Mouse (Mus musculus): Measurements from ENCODE around the gene Tesk1.
A peak's percentile ranks its signal among the peaks of the same experiment; 100 is the strongest.

Gene Tesk1

GRCm38 (mm10) chr4:43418973-43419656, 22.6 kb upstream of the Tesk1 start:
- no peak for DNase-seq (ENCODE audit: extremely low read depth, low read depth)

GRCm38 (mm10) chr4:43419801-43420281, 21.9 kb upstream of the Tesk1 start:
- no peak for DNase-seq (ENCODE audit: extremely low read depth, low read depth)

- peak; percentile 63 for DNase-seq (ENCODE audit: extremely low read depth, low read depth)
These were observed 21.4 kb upstream of the Tesk1 start for GRCm38 (mm10) chr4:43420305-43420704.

- no peak for DNase-seq (ENCODE audit: extremely low read depth, low read depth)
These were observed 20.0 kb upstream of the Tesk1 start for GRCm38 (mm10) chr4:43421632-43422240.

- no peak for DNase-seq (ENCODE audit: extremely low read depth, low read depth)
These were observed 18.3 kb upstream of the Tesk1 start for GRCm38 (mm10) chr4:43423267-43423934.

- no peak for DNase-seq (ENCODE audit: extremely low read depth, low read depth)
These were observed 17.7 kb upstream of the Tesk1 start for GRCm38 (mm10) chr4:43424072-43424471.

GRCm38 (mm10) chr4:43425197-43425596, 16.5 kb upstream of the Tesk1 start:
- DNase-seq (ENCODE audit: extremely low read depth, low read depth), result no peak

GRCm38 (mm10) chr4:43425648-43426380, 15.9 kb upstream of the Tesk1 start:
- DNase-seq (ENCODE audit: extremely low read depth, low read depth), result no peak

GRCm38 (mm10) chr4:43426487-43426886, 15.3 kb upstream of the Tesk1 start:
- DNase-seq (ENCODE audit: extremely low read depth, low read depth), result no peak

GRCm38 (mm10) chr4:43427501-43428179, 14.1 kb upstream of the Tesk1 start:
- DNase-seq (ENCODE audit: extremely low read depth, low read depth), result no peak

GRCm38 (mm10) chr4:43428180-43428861, 13.4 kb upstream of the Tesk1 start:
- DNase-seq (ENCODE audit: extremely low read depth, low read depth), result no peak

- DNase-seq (ENCODE audit: extremely low read depth, low read depth), result no peak
These were observed 12.8 kb upstream of the Tesk1 start, which contains the start of gene Fam166b for GRCm38 (mm10) chr4:43428946-43429345. Gene Fam166b (minus strand): TSS chr4:43429134.

- DNase-seq (ENCODE audit: extremely low read depth, low read depth), result peak; percentile 71
These were observed 10.0 kb upstream of the Tesk1 start for GRCm38 (mm10) chr4:43431690-43432089.

- DNase-seq (ENCODE audit: extremely low read depth, low read depth), result no peak
These were observed 8.9 kb upstream of the Tesk1 start for GRCm38 (mm10) chr4:43432832-43433231.

GRCm38 (mm10) chr4:43442044-43442443, 305 bp downstream of the Tesk1 start:
- peak; percentile 95 for DNase-seq (ENCODE audit: extremely low read depth, low read depth)

- DNase-seq (ENCODE audit: extremely low read depth, low read depth), result peak; percentile 28
These were observed 970 bp downstream of the Tesk1 start for GRCm38 (mm10) chr4:43442456-43443361.

- DNase-seq (ENCODE audit: extremely low read depth, low read depth), result no peak
These were observed 1.8 kb downstream of the Tesk1 start for GRCm38 (mm10) chr4:43443511-43443910.

GRCm38 (mm10) chr4:43447251-43447650, 5.5 kb downstream of the Tesk1 start:
- DNase-seq (ENCODE audit: extremely low read depth, low read depth), result no peak

GRCm38 (mm10) chr4:43448554-43448953, 6.8 kb downstream of the Tesk1 start:
- DNase-seq (ENCODE audit: extremely low read depth, low read depth), result no peak
